Mouse (Mus musculus) stomach, embryonic 14.5 days (tissue): Measurements from ENCODE around the gene Foxa2. TPM values are rescaled to one million over a fixed set of nuclear protein-coding genes. Genes with fewer than 3 reads are reported as not detected.

Experiments used
- ATAC-seq: fragments of 200-750 bp; cut with Nextera tagmentation; 2 replicates; pipeline ENCODE4 v1.8.0; 2017; ENCODE audit warnings: low read depth, moderate TSS enrichment; ENCODE audit not compliant: insufficient number of reproducible peaks, insufficient read depth, low FRiP score
- H3K27ac ChIP-seq: fragments of 300-500 bp; sonication (generic); 2 replicates; pipeline ENCODE4 v1.5.1; 2014; ENCODE audit warnings: mild to moderate bottlenecking, low read length, moderate library complexity, mixed read lengths
- H3K27me3 ChIP-seq: fragments of 300-500 bp; sonication (generic); 2 replicates; pipeline ENCODE4 v1.6.1; 2014; ENCODE audit warnings: low read length, control low read depth, mixed read lengths; ENCODE audit not compliant: control insufficient read depth, insufficient read depth
- H3K36me3 ChIP-seq: fragments of 300-500 bp; sonication (generic); 2 replicates; pipeline ENCODE4 v1.6.1; 2014; ENCODE audit warnings: mild to moderate bottlenecking, control low read depth, low read length, moderate library complexity, mixed read lengths; ENCODE audit not compliant: control insufficient read depth, insufficient read depth
- H3K4me1 ChIP-seq: fragments of 300-500 bp; sonication (generic); 2 replicates; pipeline ENCODE4 v1.6.1; 2014; ENCODE audit warnings: low read length, control low read depth, mixed read lengths; ENCODE audit not compliant: control insufficient read depth, insufficient read depth
- H3K4me2 ChIP-seq: fragments of 300-500 bp; sonication (generic); replicated peaks from 2 replicates; pipeline ENCODE4 v1.6.1; 2014; ENCODE audit warnings: low read depth, low read length, control low read depth
- H3K4me3 ChIP-seq: fragments of 300-500 bp; sonication (generic); 2 replicates; pipeline ENCODE4 v1.5.1; 2014; ENCODE audit warnings: low read depth, low read length, control low read depth
- H3K9ac ChIP-seq: fragments of 300-500 bp; sonication (generic); replicated peaks from 2 replicates; pipeline ENCODE4 v1.6.1; 2014; ENCODE audit warnings: low read depth, mild to moderate bottlenecking, control low read depth, low read length, moderate library complexity, mixed read lengths
- H3K9me3 ChIP-seq: fragments of 300-500 bp; sonication (generic); 2 replicates; pipeline ENCODE4 v1.6.1; 2016; ENCODE audit warnings: low read depth, low read length, control low read depth; ENCODE audit not compliant: control insufficient read depth
- WGBS: fragments of 180-500 bp; shearing (Covaris S2); extraction: QIAGEN DNeasy Blood & Tissue Kit; methylation state at CpG from one replicate; pipeline ENCODE4 v1.1.7; 2014; 5-methylcytosine and 5-hydroxymethylcytosine counted together
- polyA plus RNA-seq: library from polyadenylated mRNA; unstranded; fragments of >200 nt; fragmentation: Nextera tagmentation; extraction: Ambion mirVana; gene quantifications from 2 replicates; pipeline ENCODE4 v1.2.1, GENCODE M21; 2014

Foxa2 gene
- polyA plus RNA-seq, 1 experiment from 2014 or later = 20.4 TPM

DNA sequence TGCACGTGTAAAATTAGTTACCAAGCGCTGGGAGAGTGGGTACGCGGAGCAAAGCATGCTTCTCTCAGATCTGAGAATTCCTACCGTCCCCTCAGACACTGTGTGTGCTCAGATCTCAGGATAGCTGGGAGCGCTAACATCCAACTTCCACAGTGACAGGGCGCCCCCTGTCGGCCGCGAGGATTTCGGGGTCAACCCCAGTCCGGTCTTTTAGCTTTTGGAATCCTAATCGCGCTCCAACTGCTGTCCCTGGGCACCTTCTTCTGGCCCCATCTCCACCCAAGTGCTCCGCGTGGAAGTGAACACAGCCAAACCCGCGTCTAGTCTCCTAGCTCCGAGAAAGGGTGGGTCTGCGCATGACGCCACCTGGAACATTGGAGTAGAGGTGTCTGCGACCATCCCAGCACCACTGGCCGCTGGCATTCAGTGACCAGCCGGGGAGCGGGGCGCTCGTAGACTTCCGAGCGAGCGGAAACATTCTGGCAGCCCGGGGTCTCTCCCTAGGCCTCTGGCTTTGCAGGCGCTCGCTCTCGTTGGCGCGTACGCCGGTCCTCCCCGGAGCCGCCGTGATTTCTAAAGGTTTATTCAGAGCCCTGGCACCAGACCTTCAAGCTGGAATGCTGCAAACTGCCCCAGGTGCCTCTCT is 1.8 kb upstream of the Foxa2 start:
- no peaks in the 10 kb centered on the region for H3K9me3 ChIP-seq
- peaks cover 51% of the 10 kb centered on the region for H3K27me3 ChIP-seq
- no peak overlapping the region for H3K27ac ChIP-seq
- H3K4me1 ChIP-seq = peaks cover 7% of the 10 kb centered on the region; the same call in 1 of the 2 replicates
- no peak overlapping the region for H3K9ac ChIP-seq
- peak; percentile 29; the same call in 1 of the 2 replicates for ATAC-seq
- peak overlapping the region; percentile 25 for H3K4me3 ChIP-seq
- no peaks in the 10 kb centered on the region; the same call in 1 of the 2 replicates for H3K36me3 ChIP-seq
- H3K4me2 ChIP-seq = peak overlapping the region; percentile 45
- 1% methylated on average over 41 of the region's 41 CpGs for WGBS

DNA sequence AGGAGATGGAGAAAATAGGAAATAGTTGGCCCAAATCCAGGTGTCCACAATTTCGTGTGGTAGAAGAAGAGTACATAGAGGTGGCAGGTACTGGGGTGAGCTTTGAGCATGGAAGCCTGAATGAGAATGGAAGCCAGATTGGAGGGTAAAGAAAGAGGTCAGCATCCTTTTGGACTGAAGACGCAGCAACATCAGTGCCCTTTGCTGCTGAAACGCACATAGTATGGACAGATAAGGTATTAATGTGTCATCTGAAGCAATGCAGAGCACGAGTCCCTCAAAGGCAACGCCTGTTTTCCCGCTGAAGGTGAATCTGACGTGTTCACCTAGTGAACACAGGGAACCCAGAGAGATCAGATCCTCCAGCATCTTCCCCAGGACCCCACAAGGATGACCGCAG is 842 bp upstream of the Foxa2 start:
- Histone ChIP-seq H3K36me3 (no peaks in the 10 kb centered on the region; the same call in 1 of the 2 replicates), H3K4me1 (peaks cover 7% of the 10 kb centered on the region; the same call in 1 of the 2 replicates), H3K4me3 (no peak overlapping the region), H3K27ac (no peak overlapping the region), H3K4me2 (no peak overlapping the region), H3K9me3 (no peaks in the 10 kb centered on the region), H3K9ac (no peak overlapping the region), H3K27me3 (peaks cover 52% of the 10 kb centered on the region)
- ATAC-seq = no peak
- 15% methylated on average over 8 of the region's 8 CpGs for WGBS

DNA sequence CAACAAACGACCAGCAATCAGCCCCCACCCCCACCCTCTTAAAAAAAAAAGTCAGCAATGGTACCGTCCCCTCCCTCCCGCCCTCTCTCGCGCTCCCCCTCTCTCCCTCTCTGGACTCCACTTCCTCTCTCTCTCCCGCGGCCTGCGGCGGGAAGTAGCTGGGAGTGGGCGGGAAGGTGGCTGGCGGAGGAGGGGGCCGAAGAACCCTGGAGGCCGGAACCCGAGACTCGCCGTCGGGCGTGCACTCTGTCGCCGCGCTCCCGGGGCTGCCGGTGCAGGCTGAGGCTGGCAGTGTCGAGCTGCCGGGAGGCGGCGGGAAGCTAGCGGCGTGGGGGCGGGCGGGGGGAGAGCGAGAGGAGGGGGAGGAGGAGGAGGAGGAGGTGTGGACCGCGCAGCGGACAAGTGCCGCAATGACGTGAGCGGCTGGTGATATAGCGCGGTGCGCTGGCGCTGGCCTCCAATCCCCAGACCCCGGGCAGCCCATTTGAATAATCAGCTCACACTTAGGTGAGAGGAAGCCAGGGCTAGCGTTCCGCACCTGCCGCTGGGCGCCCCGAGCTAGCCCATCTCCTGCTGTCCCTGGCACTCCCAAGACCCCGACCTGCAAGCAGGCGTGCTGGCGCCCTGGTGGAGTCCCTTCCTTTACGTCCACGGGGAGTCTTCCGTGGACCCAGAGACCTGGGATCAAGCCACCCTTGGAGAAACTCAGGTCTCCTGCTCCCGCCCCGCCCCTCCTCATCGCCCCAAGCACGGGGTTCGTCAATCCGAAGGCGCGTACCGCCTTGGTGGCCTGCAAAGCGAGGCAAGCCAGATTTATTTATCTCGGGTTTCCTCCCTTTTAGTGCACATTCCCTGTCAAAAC is 601 bp downstream of the Foxa2 start:
- Histone ChIP-seq H3K36me3 (no peaks in the 10 kb centered on the region; the same call in 1 of the 2 replicates), H3K4me2 (peak overlapping the region; percentile 51), H3K27ac (peak overlapping the region; percentile 89), H3K9me3 (no peaks in the 10 kb centered on the region), H3K4me3 (peak overlapping the region; percentile 41), H3K4me1 (peaks cover 7% of the 10 kb centered on the region; the same call in 1 of the 2 replicates), H3K9ac (peak overlapping the region; percentile 61; the same call in 1 of the 2 replicates), H3K27me3 (peaks cover 52% of the 10 kb centered on the region)
- peak; percentile 82 for ATAC-seq
- WGBS = under 1% methylated on average over 59 of the region's 65 CpGs

- Histone ChIP-seq H3K9me3 (no peaks in the 10 kb centered on the region), H3K27ac (peak overlapping the region; percentile 89), H3K4me2 (peak overlapping the region; percentile 51), H3K9ac (peak overlapping the region; percentile 61), H3K4me1 (peaks cover 7% of the 10 kb centered on the region; the same call in 1 of the 2 replicates), H3K36me3 (no peaks in the 10 kb centered on the region; the same call in 1 of the 2 replicates), H3K4me3 (peak overlapping the region; percentile 41), H3K27me3 (peaks cover 56% of the 10 kb centered on the region)
- 2% methylated on average over 25 of the region's 25 CpGs for WGBS
- ATAC-seq = peak; percentile 43
These were observed 1.2 kb downstream of the Foxa2 start for GRCm38 (mm10) chr2:148045543-148045936.

- Histone ChIP-seq H3K27ac (peak overlapping the region; percentile 89), H3K9ac (peak overlapping the region; percentile 61), H3K27me3 (peaks cover 57% of the 10 kb centered on the region), H3K36me3 (no peaks in the 10 kb centered on the region; the same call in 1 of the 2 replicates), H3K9me3 (no peaks in the 10 kb centered on the region), H3K4me3 (peak overlapping the region; percentile 41), H3K4me2 (peak overlapping the region; percentile 51), H3K4me1 (peaks cover 7% of the 10 kb centered on the region; the same call in 1 of the 2 replicates)
- no peak for ATAC-seq
- WGBS = 1% methylated on average over 26 of the region's 26 CpGs
These were observed 1.8 kb downstream of the Foxa2 start for GRCm38 (mm10) chr2:148044877-148045539.

DNA sequence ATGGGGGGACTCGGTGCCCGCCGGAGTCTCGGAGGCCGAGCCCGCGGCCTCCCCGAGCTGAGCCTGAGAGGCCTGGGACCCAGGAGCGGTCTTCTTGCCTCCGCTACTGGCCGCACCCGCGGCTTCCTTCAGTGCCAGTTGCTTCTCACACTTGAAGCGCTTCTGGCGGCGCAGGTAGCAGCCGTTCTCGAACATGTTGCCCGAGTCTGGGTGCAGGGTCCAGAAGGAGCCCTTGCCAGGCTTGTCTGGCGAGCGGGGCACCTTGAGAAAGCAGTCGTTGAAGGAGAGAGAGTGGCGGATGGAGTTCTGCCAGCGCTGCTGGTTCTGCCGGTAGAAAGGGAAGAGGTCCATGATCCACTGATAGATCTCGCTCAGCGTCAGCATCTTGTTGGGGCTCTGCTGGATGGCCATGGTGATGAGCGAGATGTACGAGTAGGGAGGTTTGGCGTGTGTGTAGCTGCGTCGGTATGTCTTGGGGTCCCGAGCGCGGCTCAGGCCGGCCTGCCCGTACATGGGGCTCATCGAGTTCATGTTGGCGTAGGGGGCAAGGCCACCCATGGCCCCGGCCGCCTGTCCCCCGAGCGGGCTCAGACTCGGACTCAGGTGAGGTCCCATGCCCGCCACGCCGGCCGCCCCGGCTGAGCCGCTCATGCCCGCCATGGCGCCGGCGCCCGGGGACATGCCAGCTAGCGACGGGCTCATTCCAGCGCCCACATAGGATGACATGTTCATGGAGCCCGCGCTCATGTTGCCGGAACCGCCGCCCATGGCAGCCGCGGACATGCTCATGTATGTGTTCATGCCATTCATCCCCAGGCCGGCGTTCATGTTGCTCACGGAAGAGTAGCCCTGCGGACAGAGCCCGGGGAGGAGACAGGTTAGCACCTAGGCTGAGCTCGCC is 2.5 kb downstream of the Foxa2 start:
- Histone ChIP-seq H3K27me3 (peaks cover 63% of the 10 kb centered on the region), H3K9ac (peak overlapping the region; percentile 61), H3K27ac (peak overlapping the region; percentile 89), H3K4me3 (peak overlapping the region; percentile 41), H3K4me1 (peaks cover 7% of the 10 kb centered on the region; the same call in 1 of the 2 replicates), H3K4me2 (peak overlapping the region; percentile 51), H3K9me3 (no peaks in the 10 kb centered on the region), H3K36me3 (no peaks in the 10 kb centered on the region; the same call in 1 of the 2 replicates)
- WGBS = 2% methylated on average over 71 of the region's 71 CpGs
- no peak for ATAC-seq

- peak overlapping the region; percentile 61 for H3K9ac ChIP-seq
- no peak for ATAC-seq
- H3K36me3 ChIP-seq = no peaks in the 10 kb centered on the region; the same call in 1 of the 2 replicates
- WGBS = 4% methylated on average over 16 of the region's 17 CpGs
- H3K9me3 ChIP-seq = no peaks in the 10 kb centered on the region
- peak overlapping the region; percentile 51 for H3K4me2 ChIP-seq
- H3K4me1 ChIP-seq = peaks cover 7% of the 10 kb centered on the region; the same call in 1 of the 2 replicates
- H3K27ac ChIP-seq = peak overlapping the region; percentile 89
- peaks cover 63% of the 10 kb centered on the region for H3K27me3 ChIP-seq
- peak overlapping the region; percentile 41 for H3K4me3 ChIP-seq
These were observed 3.3 kb downstream of the Foxa2 start for GRCm38 (mm10) chr2:148043271-148043975.
